ENCODE assay signal across 9 mouse cellular contexts in the genomic region with DNA sequence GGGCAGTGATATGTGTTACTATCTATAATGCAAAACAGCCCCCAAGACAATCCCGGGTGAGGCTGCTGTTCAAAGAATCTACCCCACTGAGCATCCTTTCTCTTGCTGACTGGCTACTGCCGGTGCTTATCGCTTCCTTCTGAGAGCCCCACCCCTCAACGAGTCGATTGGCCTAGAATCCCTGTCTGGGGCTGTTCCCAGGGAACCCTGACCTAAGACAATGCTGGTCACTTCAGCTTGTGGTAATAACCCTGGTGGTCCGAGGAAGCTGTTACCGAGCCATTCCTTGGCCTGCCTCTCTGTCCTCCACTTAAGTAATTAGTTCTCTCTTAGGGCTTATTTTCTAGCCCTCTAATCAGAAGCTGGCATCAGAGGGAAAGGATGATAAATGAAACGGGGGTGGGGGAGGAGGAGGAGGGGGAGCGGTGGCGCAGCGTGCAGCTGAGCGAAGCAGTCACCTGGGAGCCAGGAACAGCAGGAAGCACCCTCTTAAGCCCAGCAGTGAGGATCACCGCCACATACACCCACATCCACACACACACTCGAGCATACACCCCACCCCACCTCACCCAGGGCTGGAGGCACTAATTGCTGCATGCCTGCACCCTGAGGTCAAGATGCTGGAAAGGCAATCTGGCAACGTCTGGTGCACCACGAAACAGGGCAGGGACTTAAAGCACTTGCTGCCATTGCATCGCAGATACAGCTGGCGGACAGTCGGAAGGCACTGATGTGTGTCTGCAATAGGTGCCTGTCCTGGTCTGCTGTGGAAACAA.
A peak's percentile ranks its signal among the peaks of the same experiment; 100 is the strongest.
DNase-seq lines count a peak whose midpoint lies in the region; ATAC-seq and TF ChIP-seq lines count a peak whose summit lies in the region.
"Had no signal": no experiment of that assay in that cellular context is flagged by ENCODE, and none has a peak within 500 bp of the region (broad histone marks: within the 10 kb centered on the region; RNA-seq: fewer than 3 reads in every experiment).

No protein-coding gene starts in this region.

- ATAC-seq in heart, embryonic 15.5 days (replicated peaks; ENCODE audit: insufficient number of reproducible peaks, insufficient read depth, low FRiP score, low read depth) = no peak
- ATAC-seq in embryonic facial prominence, embryonic 13.5 days (ENCODE audit: insufficient number of reproducible peaks, insufficient read depth, low FRiP score, low TSS enrichment, low read depth) = no peak
- ATAC-seq in limb, embryonic 12.5 days (ENCODE audit: insufficient number of reproducible peaks, insufficient read depth, low FRiP score, low TSS enrichment, low read depth) = no peak

- H3K27ac ChIP-seq in heart, embryonic 15.5 days = no peak overlapping the region
- H3K27ac ChIP-seq in heart, adult 2 months = no peak overlapping the region
- H3K27ac ChIP-seq in ES-E14 (ENCODE audit: insufficient read depth, low read depth, low read length, poor library complexity, severe bottlenecking) = no peak overlapping the region
- H3K27ac ChIP-seq in embryonic facial prominence, embryonic 13.5 days = no peak overlapping the region
- H3K27ac ChIP-seq in limb, embryonic 12.5 days = no peak overlapping the region
- H3K27ac ChIP-seq in layer of hippocampus, adult 2 months = no peak overlapping the region

- no peak for TF ChIP-seq CTCF in heart, adult 2 months (IDR thresholded peaks at IDR 0.05)
- TF ChIP-seq CTCF in layer of hippocampus, adult 2 months (conservative IDR thresholded peaks at IDR 0.05) = no peak

- intact Hi-C loops in heart, adult 2 months (cut with DNase I) = no loop called here

- no peak for TF ChIP-seq EP300 in heart, adult 2 months (IDR thresholded peaks at IDR 0.05; ENCODE audit: insufficient read depth, low read depth, low read length)

- peak overlapping the region; percentile 13; the same call in 1 of the 2 replicates for H3K4me3 ChIP-seq in heart, embryonic 15.5 days
- H3K4me3 ChIP-seq in heart, adult 2 months = no peak overlapping the region
- H3K4me3 ChIP-seq in ES-E14 (ENCODE audit: insufficient read depth in 1 of 2, low read depth in 1 of 2, low read length in 2 of 2, poor library complexity in 1 of 2, severe bottlenecking in 1 of 2) = peak overlapping the region; percentile 37 to 43; a peak in 2 of 4 replicates
- no peak overlapping the region for H3K4me3 ChIP-seq in embryonic facial prominence, embryonic 13.5 days
- H3K4me3 ChIP-seq in limb, embryonic 12.5 days (replicated peaks) = no peak overlapping the region
- H3K4me3 ChIP-seq in layer of hippocampus, adult 2 months = no peak overlapping the region
- H3K4me3 ChIP-seq: myocyte had no signal

- H3K9ac ChIP-seq in heart, embryonic 15.5 days = no peak overlapping the region
- H3K9ac ChIP-seq in heart, adult 2 months (ENCODE audit: low read depth, low read length) = no peak overlapping the region
- no peak overlapping the region for H3K9ac ChIP-seq in ES-E14 (ENCODE audit: insufficient read depth, low read depth, low read length, poor library complexity, severe bottlenecking)
- no peak overlapping the region for H3K9ac ChIP-seq in embryonic facial prominence, embryonic 13.5 days
- no peak overlapping the region for H3K9ac ChIP-seq in limb, embryonic 12.5 days (replicated peaks)

- no peak for DNase-seq in heart, adult 2 months
- peak; percentile 37 for DNase-seq in ES-E14 (ENCODE audit: low read depth, low spot score)
- peak; percentile 1 for DNase-seq in telencephalon, adult 2 months (ENCODE audit: low read depth, low spot score)
- DNase-seq in layer of hippocampus, adult 2 months (ENCODE audit: low spot score in 2 of 2) = no peak
- DNase-seq in spleen, postnatal 10 days (ENCODE audit: low spot score in 2 of 2) = no peak

- peak overlapping the region; percentile 55 for H3K4me2 ChIP-seq in heart, embryonic 15.5 days
- H3K4me2 ChIP-seq in embryonic facial prominence, embryonic 13.5 days = peak overlapping the region; percentile 46
- H3K4me2 ChIP-seq in limb, embryonic 12.5 days = peak overlapping the region; percentile 42

- TF ChIP-seq POLR2A in heart, adult 2 months (IDR thresholded peaks at IDR 0.05; ENCODE audit: insufficient read depth, low read depth, low read length) = no peak

- no peaks in the 10 kb centered on the region for H3K9me3 ChIP-seq in heart, embryonic 15.5 days (replicated peaks)
- H3K9me3 ChIP-seq in ES-E14 (ENCODE audit: control insufficient read depth, insufficient read depth, low read depth, low read length) = no peaks in the 10 kb centered on the region
- no peaks in the 10 kb centered on the region for H3K9me3 ChIP-seq in embryonic facial prominence, embryonic 13.5 days
- no peaks in the 10 kb centered on the region for H3K9me3 ChIP-seq in limb, embryonic 12.5 days

- in situ Hi-C loops in ES-E14 (cut with MboI; ENCODE audit: low sequenced_read_pairs in 2 of 2, unreplicated experiment in 2 of 2) = no loop called here

- H3K27me3 ChIP-seq in heart, embryonic 15.5 days = peaks cover 8% of the 10 kb centered on the region; the same call in 1 of the 2 replicates
- H3K27me3 ChIP-seq in heart, adult 2 months (ENCODE audit: control insufficient read depth, insufficient read depth, low read length) = 0 out of 2 replicates have a peak, but pooled peaks cover 2% of the 10 kb centered on the region
- H3K27me3 ChIP-seq in embryonic facial prominence, embryonic 13.5 days = peaks cover 27% of the 10 kb centered on the region
- H3K27me3 ChIP-seq in limb, embryonic 12.5 days = peaks cover 21% of the 10 kb centered on the region

- H3K4me1 ChIP-seq in heart, embryonic 15.5 days (replicated peaks) = peaks cover 4% of the 10 kb centered on the region
- H3K4me1 ChIP-seq in heart, adult 2 months (ENCODE audit: control insufficient read depth, insufficient read depth, low read length) = peaks cover 3% of the 10 kb centered on the region
- peaks cover 0 to 3% of the 10 kb centered on the region in 2 experiments; a peak in 1 of 4 replicates for H3K4me1 ChIP-seq in ES-E14 (ENCODE audit: control insufficient read depth in 2 of 2, insufficient read depth in 2 of 2, low read length in 2 of 2, poor library complexity in 1 of 2)
- peaks cover 6% of the 10 kb centered on the region for H3K4me1 ChIP-seq in embryonic facial prominence, embryonic 13.5 days
- H3K4me1 ChIP-seq in limb, embryonic 12.5 days (replicated peaks) = no peaks in the 10 kb centered on the region

- H3K79me2 ChIP-seq in heart, adult 2 months (replicated peaks; ENCODE audit: control insufficient read depth, insufficient read depth, low read length) = no peaks in the 10 kb centered on the region

- 5% methylated on average over 16 of the region's 19 CpGs for WGBS in heart, embryonic 15.5 days
- 15% methylated on average over 19 of the region's 19 CpGs for WGBS in heart, adult 2 months
- 19% methylated on average over 19 of the region's 19 CpGs for WGBS in embryonic facial prominence, embryonic 13.5 days
- 17% methylated on average over 19 of the region's 19 CpGs for whole genome bisulfite sequencing in limb, embryonic 12.5 days

- no peaks in the 10 kb centered on the region for H3K36me3 ChIP-seq in heart, embryonic 15.5 days
- no peaks in the 10 kb centered on the region for H3K36me3 ChIP-seq in heart, adult 2 months (ENCODE audit: control insufficient read depth, insufficient read depth, low read length)
- no peaks in the 10 kb centered on the region for H3K36me3 ChIP-seq in ES-E14 (ENCODE audit: control insufficient read depth, insufficient read depth, low read length, poor library complexity, severe bottlenecking)
- no peaks in the 10 kb centered on the region for H3K36me3 ChIP-seq in embryonic facial prominence, embryonic 13.5 days
- no peaks in the 10 kb centered on the region for H3K36me3 ChIP-seq in limb, embryonic 12.5 days

TF ChIP-seq in ES-E14, 5 proteins besides CTCF, POLR2A, EP300 and RAD21:
- TF ChIP-seq ZNF384 (IDR thresholded peaks at IDR 0.05; ENCODE audit: low read depth, low read length) (no peak), ZC3H11A (IDR thresholded peaks at IDR 0.05; ENCODE audit: borderline replicate concordance, low read depth, low read length) (no peak), MAFK (IDR thresholded peaks at IDR 0.05; ENCODE audit: insufficient read depth, low read depth, low read length) (no peak), HCFC1 (IDR thresholded peaks at IDR 0.05; ENCODE audit: borderline replicate concordance, insufficient read depth, low read length) (no peak), CHD2 (IDR thresholded peaks at IDR 0.05; ENCODE audit: low read depth, low read length) (no peak)

Comparison
In these comparisons a context has a peak if more than half of its experiments do, and no peak if none do; other contexts are left out.
1. H3K4me3 ChIP-seq: peak in heart, embryonic 15.5 days (single experiment) and ES-E14 (2 of 2); none in heart, adult 2 months (single experiment), embryonic facial prominence, embryonic 13.5 days (single experiment), limb, embryonic 12.5 days (single experiment) and layer of hippocampus, adult 2 months (single experiment).
2. DNase-seq: peak in ES-E14 (single experiment) and telencephalon, adult 2 months (single experiment); none in heart, adult 2 months (0 of 2), layer of hippocampus, adult 2 months (0 of 2) and spleen, postnatal 10 days (0 of 2).
3. Peak in every context shown above with its lines, with median percentiles within 50 percentile points of each other: H3K4me2 ChIP-seq.